Mouse (Mus musculus) spleen, adult 2 months (tissue): ENCODE results near the gene Olfml2b. TPM values are rescaled to one million over a fixed set of nuclear protein-coding genes. Genes with fewer than 3 reads are reported as not detected.

Experiments used
- DNase-seq, 2 experiments: peaks; one replicate each; pipeline versions ENCODE4 v3.0.0 to v3.0.0-alpha.2; 2012 to 2021; ENCODE audit warnings: low spot score in 2 of 2, low read depth in 1 of 2
- H3K27ac ChIP-seq: fragments of 200-500 bp; 2 replicates; pipeline ENCODE4 v1.5.1; 2012; ENCODE audit warnings: low read length, inconsistent platforms; ENCODE audit not compliant: insufficient read depth
- H3K27me3 ChIP-seq: fragments of 200-500 bp; 2 replicates; pipeline ENCODE4 v1.6.1; 2012; ENCODE audit warnings: mild to moderate bottlenecking, moderate library complexity, low read length, inconsistent platforms; ENCODE audit not compliant: control insufficient read depth, insufficient read depth
- H3K36me3 ChIP-seq: fragments of 200-500 bp; 2 replicates; pipeline ENCODE4 v1.6.1; 2012; ENCODE audit warnings: mild to moderate bottlenecking, low read length, inconsistent platforms; ENCODE audit not compliant: control insufficient read depth, insufficient read depth
- H3K4me1 ChIP-seq: fragments of 200-500 bp; 2 replicates; pipeline ENCODE4 v1.6.1; 2011; ENCODE audit warnings: inconsistent platforms; ENCODE audit not compliant: control insufficient read depth, insufficient read depth, insufficient read length
- H3K4me3 ChIP-seq: fragments of 200-500 bp; 2 replicates; pipeline ENCODE4 v1.5.1; 2011; ENCODE audit warnings: mild to moderate bottlenecking, inconsistent platforms; ENCODE audit not compliant: insufficient read depth, insufficient read length; ENCODE audit errors: extremely low read depth
- CTCF ChIP-seq: fragments of 200-500 bp; IDR thresholded peaks from 2 replicates; pipeline ENCODE4 v1.5.1; 2011; ENCODE audit warnings: mild to moderate bottlenecking, inconsistent platforms; ENCODE audit not compliant: insufficient read depth, insufficient read length, insufficient replicate concordance; ENCODE audit errors: extremely low read depth
- POLR2A ChIP-seq: fragments of 200-500 bp; IDR thresholded peaks from 2 replicates; pipeline ENCODE4 v1.6.1; 2011; ENCODE audit warnings: low read depth, low read length, inconsistent platforms
- WGBS: fragments of 180-500 bp; shearing (Covaris S2); methylation state at CpG from one replicate; pipeline ENCODE4 v1.1.7; 2018; 5-methylcytosine and 5-hydroxymethylcytosine counted together
- polyA plus RNA-seq: library from polyadenylated mRNA; depleted of rRNA; stranded (reverse); fragments of >200 nt; gene quantifications from 2 replicates; pipeline ENCODE4 v1.2.3, GENCODE M21; 2012

The Olfml2b gene
- polyA plus RNA-seq, 1 experiment, result 4.0 TPM

DNA sequence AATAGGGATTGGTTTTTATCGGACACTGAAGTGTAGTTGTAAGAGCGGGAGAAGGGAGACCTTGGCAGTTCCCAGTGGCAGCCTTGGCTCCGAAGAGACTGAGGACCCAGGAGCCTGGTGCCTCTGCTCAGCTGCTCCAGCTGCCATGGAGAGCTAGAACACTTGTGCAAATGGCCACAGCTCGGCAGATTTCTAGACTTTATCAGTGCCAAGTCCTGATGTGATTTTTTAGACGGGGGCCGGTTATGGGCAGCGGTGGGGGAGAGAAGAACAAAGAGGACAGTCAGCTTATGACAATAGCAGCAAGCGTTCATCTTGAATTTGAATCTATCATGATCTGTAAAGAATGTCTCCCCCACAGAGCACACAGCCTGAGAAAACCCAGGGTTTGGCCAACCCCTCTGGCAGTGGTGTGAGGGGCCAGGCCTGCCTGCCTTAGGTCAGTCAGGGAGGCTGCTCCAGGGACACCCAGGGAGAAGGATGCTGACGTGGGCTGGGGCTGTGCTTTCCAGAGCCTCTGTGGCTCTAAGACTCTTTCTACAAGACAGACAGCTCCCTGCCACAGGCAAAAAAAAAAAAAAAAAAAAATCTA lies 29.9 kb downstream of the Olfml2b start:
- Histone ChIP-seq H3K27ac (no peak overlapping the region), H3K27me3 (no peaks in the 10 kb centered on the region), H3K36me3 (no peaks in the 10 kb centered on the region), H3K4me3 (no peak overlapping the region), H3K4me1 (no peaks in the 10 kb centered on the region)
- no peak for DNase-seq
- WGBS, result 88% methylated on average over 9 of the region's 9 CpGs
- TF ChIP-seq CTCF (no peak), POLR2A (no peak)

GRCm38 (mm10) chr1:170677681-170678080 lies 33.3 kb downstream of the Olfml2b start:
- no peaks in the 10 kb centered on the region for H3K27me3 ChIP-seq
- H3K36me3 ChIP-seq, result no peaks in the 10 kb centered on the region
- no peaks in the 10 kb centered on the region for H3K4me1 ChIP-seq
- 94% methylated on average over 4 of the region's 4 CpGs for WGBS
- TF ChIP-seq CTCF (no peak), POLR2A (no peak)
- no peak overlapping the region for H3K27ac ChIP-seq
- no peak overlapping the region for H3K4me3 ChIP-seq
- no peak for DNase-seq

GRCm38 (mm10) chr1:170678861-170679260 lies 34.5 kb downstream of the Olfml2b start:
- no peak for TF ChIP-seq POLR2A
- TF ChIP-seq CTCF, result no peak
- Histone ChIP-seq H3K4me1 (no peaks in the 10 kb centered on the region), H3K27me3 (no peaks in the 10 kb centered on the region), H3K27ac (no peak overlapping the region), H3K36me3 (no peaks in the 10 kb centered on the region), H3K4me3 (no peak overlapping the region)
- 84% methylated on average over 4 of the region's 4 CpGs for WGBS
- no peak for DNase-seq

DNA sequence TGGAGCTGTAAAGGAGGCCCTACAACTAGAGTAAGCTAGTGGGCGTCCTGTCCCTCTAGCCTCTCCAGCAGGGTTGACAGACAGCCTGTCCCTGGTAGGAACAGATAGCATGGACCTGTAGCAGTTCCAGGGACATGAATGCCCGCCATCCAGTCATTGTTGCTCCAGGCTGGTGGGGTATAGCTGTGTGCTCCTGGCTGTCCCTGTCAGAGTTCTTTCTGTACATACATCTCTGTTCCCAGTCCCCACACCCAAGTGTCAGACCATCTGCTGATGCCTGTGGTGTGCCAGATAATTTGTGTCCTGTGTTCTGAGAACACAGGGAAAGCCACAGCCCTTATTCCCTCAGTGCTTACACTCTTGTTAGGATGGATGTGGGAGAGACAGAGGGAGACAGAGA lies 35.3 kb downstream of the Olfml2b start:
- DNase-seq, result no peak
- WGBS, result 93% methylated on average over 2 of the region's 2 CpGs
- no peaks in the 10 kb centered on the region for H3K27me3 ChIP-seq
- no peaks in the 10 kb centered on the region for H3K4me1 ChIP-seq
- H3K36me3 ChIP-seq, result no peaks in the 10 kb centered on the region
- no peak for TF ChIP-seq POLR2A
- H3K4me3 ChIP-seq, result no peak overlapping the region
- H3K27ac ChIP-seq, result no peak overlapping the region

DNA sequence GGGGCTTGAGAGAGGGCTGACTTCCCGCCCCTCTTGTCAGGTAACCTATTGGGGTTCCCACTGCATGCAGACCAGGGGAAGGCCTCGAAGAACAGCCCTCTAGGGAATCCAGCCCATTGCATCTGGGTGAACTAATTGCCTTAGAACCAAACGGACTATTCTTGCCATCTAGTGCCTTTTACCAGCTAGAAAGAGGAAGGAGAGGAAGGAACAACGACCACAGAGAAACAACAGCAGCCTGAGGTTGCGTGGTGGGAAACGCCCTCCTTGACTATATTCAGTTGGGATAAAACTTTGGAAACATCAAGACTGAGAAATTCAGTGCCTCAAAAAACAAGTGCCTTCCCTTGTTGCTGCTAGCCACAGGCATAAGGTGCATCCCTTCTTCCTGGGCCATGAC lies 39.5 kb downstream of the Olfml2b start:
- no peaks in the 10 kb centered on the region for H3K4me1 ChIP-seq
- no peak overlapping the region for H3K27ac ChIP-seq
- TF ChIP-seq CTCF (no peak), POLR2A (no peak)
- H3K36me3 ChIP-seq, result no peaks in the 10 kb centered on the region
- no peaks in the 10 kb centered on the region for H3K27me3 ChIP-seq
- no peak for DNase-seq
- 12% methylated on average over 6 of the region's 6 CpGs for WGBS
- H3K4me3 ChIP-seq, result no peak overlapping the region

GRCm38 (mm10) chr1:170689773-170690172 lies 45.4 kb downstream of the Olfml2b start:
- H3K27ac ChIP-seq, result no peak overlapping the region

DNA sequence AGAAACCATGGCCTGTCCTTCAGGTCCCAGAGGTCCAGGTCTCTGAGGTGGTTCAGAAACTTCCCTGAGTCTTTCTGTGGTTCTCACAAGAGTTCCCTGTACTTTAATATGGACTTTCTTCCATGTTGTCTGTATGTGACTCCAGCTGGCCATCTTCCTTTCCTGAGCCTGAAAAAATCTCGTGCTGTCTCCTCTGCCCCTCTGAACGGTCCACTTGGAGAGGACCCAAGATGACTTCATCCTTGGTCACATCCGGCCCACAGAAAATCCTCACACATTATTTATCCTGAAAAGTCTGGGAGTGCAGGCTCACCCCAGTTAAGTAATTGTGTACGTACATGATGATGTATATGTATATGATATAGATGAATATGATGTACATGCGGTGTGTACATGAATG lies 47.0 kb downstream of the Olfml2b start:
- no peak for DNase-seq
- no peak for TF ChIP-seq CTCF
- no peak for TF ChIP-seq POLR2A
- Histone ChIP-seq H3K4me1 (no peaks in the 10 kb centered on the region), H3K4me3 (no peak overlapping the region), H3K27me3 (no peaks in the 10 kb centered on the region), H3K27ac (no peak overlapping the region), H3K36me3 (no peaks in the 10 kb centered on the region)
- WGBS, result 91% methylated on average over 5 of the region's 5 CpGs

More at GRCm38 (mm10) chr1:170689773-170690172, 45.4 kb downstream of the Olfml2b start:
- no peaks in the 10 kb centered on the region for H3K4me1 ChIP-seq
- DNase-seq, result no peak
- H3K27me3 ChIP-seq, result no peaks in the 10 kb centered on the region
- H3K4me3 ChIP-seq, result no peak overlapping the region
- no peaks in the 10 kb centered on the region for H3K36me3 ChIP-seq
- 91% methylated on average over 8 of the region's 8 CpGs for WGBS
- TF ChIP-seq CTCF, result no peak
- no peak for TF ChIP-seq POLR2A
